Mouse (Mus musculus) CH12.LX (cell line): ENCODE measurements around the gene Rnf144b. TPM values are rescaled to one million over a fixed set of nuclear protein-coding genes. Genes with fewer than 3 reads are reported as not detected.

ENCODE experiments used
- DNase-seq: peaks from one replicate; pipeline ENCODE4 v3.0.0-alpha.2; 2013; ENCODE audit errors: extremely low read depth
- H3K27ac ChIP-seq: 2 replicates; pipeline ENCODE4 v1.5.1; 2012; ENCODE audit warnings: low read depth, mild to moderate bottlenecking, control low read depth, moderate library complexity; ENCODE audit not compliant: insufficient read depth
- H3K27me3 ChIP-seq: replicated peaks from 2 replicates; pipeline ENCODE3; 2012; ENCODE audit warnings: inconsistent platforms
- H3K36me3 ChIP-seq, 2 experiments: replicated peaks in 1 of 2; 2 replicates each; pipeline versions ENCODE3 to v1.6.1; 2012; ENCODE audit warnings: inconsistent platforms in 1 of 2, low read length in 1 of 2, mild to moderate bottlenecking in 1 of 2, mixed read lengths in 1 of 2, moderate library complexity in 1 of 2; ENCODE audit not compliant: control insufficient read depth in 1 of 2, insufficient read depth in 1 of 2
- H3K4me1 ChIP-seq, 2 experiments: 2 replicates each; pipeline ENCODE4 v1.6.1; 2012; ENCODE audit warnings: inconsistent platforms in 1 of 2, moderate library complexity in 1 of 2; ENCODE audit not compliant: insufficient read depth in 2 of 2, control insufficient read depth in 1 of 2
- H3K4me2 ChIP-seq: 2 replicates; pipeline ENCODE4 v1.6.1; 2012; ENCODE audit warnings: low read depth, mild to moderate bottlenecking, control low read depth; ENCODE audit not compliant: poor library complexity, insufficient read depth, severe bottlenecking
- H3K4me3 ChIP-seq, 3 experiments: fragments of 150-350 bp in 1 of 3; sonication (generic) in 1 of 3; replicated peaks in 1 of 3; 2 replicates each; pipeline versions ENCODE3 to v1.5.1; 2011 to 2012; ENCODE audit warnings: low read depth in 2 of 3, low read length in 2 of 3, mild to moderate bottlenecking in 2 of 3, moderate library complexity in 2 of 3, control low read depth in 1 of 3, improper control_type of control experiment in 1 of 3, inconsistent platforms in 1 of 3, mixed read lengths in 1 of 3; ENCODE audit not compliant: poor library complexity in 1 of 3
- H3K79me2 ChIP-seq: replicated peaks from 2 replicates; pipeline ENCODE4 v1.6.1; 2012; ENCODE audit warnings: mild to moderate bottlenecking, moderate library complexity; ENCODE audit not compliant: control insufficient read depth, poor library complexity, insufficient read depth, severe bottlenecking; ENCODE audit errors: extremely low read depth
- H3K9ac ChIP-seq: 2 replicates; pipeline ENCODE4 v1.6.1; 2012; ENCODE audit warnings: low read depth, mild to moderate bottlenecking, control low read depth, moderate library complexity; ENCODE audit not compliant: insufficient read depth
- H3K9me3 ChIP-seq: replicated peaks from 2 replicates; pipeline ENCODE3; 2012; ENCODE audit warnings: low read length, inconsistent platforms, mixed read lengths
- CHD2 ChIP-seq: IDR thresholded peaks from 2 replicates; pipeline ENCODE4 v1.6.1; 2011; ENCODE audit warnings: low read length, improper control_type of control experiment
- CTCF ChIP-seq, 2 experiments: IDR thresholded peaks in 1 of 2; conservative IDR thresholded peaks in 1 of 2; 2 replicates each; pipeline ENCODE4 v1.5.1; 2011 to 2012; ENCODE audit warnings: low read depth in 2 of 2, low read length in 2 of 2, improper control_type of control experiment in 1 of 2, inconsistent platforms in 1 of 2, mild to moderate bottlenecking in 1 of 2, moderate library complexity in 1 of 2
- E2F4 ChIP-seq: IDR thresholded peaks from 2 replicates; pipeline ENCODE4 v1.6.1; 2011; ENCODE audit warnings: low read depth, low read length, improper control_type of control experiment; ENCODE audit not compliant: insufficient replicate concordance
- ETS1 ChIP-seq: conservative IDR thresholded peaks from 2 replicates; pipeline ENCODE4 v1.6.1; 2012; ENCODE audit warnings: low read depth, mild to moderate bottlenecking, inconsistent platforms, low read length, improper control_type of control experiment, moderate library complexity
- KAT2A ChIP-seq: IDR thresholded peaks from 2 replicates; pipeline ENCODE4 v1.6.1; 2012; ENCODE audit warnings: low read length, improper control_type of control experiment, inconsistent platforms; ENCODE audit not compliant: insufficient replicate concordance
- MEF2A ChIP-seq: IDR thresholded peaks from 2 replicates; pipeline ENCODE4 v1.6.1; 2014; ENCODE audit warnings: low read depth, mild to moderate bottlenecking, inconsistent platforms, low read length, improper control_type of control experiment, borderline replicate concordance
- POLR2A ChIP-seq: IDR thresholded peaks from 2 replicates; pipeline ENCODE4 v1.6.1; 2011; ENCODE audit warnings: low read depth, mild to moderate bottlenecking, improper control_type of control experiment, low read length
- RAD21 ChIP-seq: IDR thresholded peaks from 2 replicates; pipeline ENCODE4 v1.6.1; 2011; ENCODE audit warnings: low read depth, mild to moderate bottlenecking, low read length, improper control_type of control experiment, moderate library complexity
- RCOR1 ChIP-seq: conservative IDR thresholded peaks from 2 replicates; pipeline ENCODE4 v1.6.1; 2012; ENCODE audit warnings: low read depth, mild to moderate bottlenecking, inconsistent platforms, low read length, improper control_type of control experiment
- SMC3 ChIP-seq: IDR thresholded peaks from 2 replicates; pipeline ENCODE4 v1.6.1; 2011; ENCODE audit warnings: low read depth, low read length, improper control_type of control experiment
- TBP ChIP-seq: conservative IDR thresholded peaks from 2 replicates; pipeline ENCODE4 v1.6.1; 2011; ENCODE audit warnings: low read depth, low read length, improper control_type of control experiment
- TCF12 ChIP-seq: IDR thresholded peaks from 2 replicates; pipeline ENCODE4 v1.6.1; 2014; ENCODE audit warnings: low read depth, mild to moderate bottlenecking, inconsistent platforms, low read length, improper control_type of control experiment
- USF2 ChIP-seq: conservative IDR thresholded peaks from 2 replicates; pipeline ENCODE4 v1.6.1; 2011; ENCODE audit warnings: low read depth, low read length, improper control_type of control experiment
- ZKSCAN1 ChIP-seq: IDR thresholded peaks from 2 replicates; pipeline ENCODE4 v1.6.1; 2012; ENCODE audit warnings: low read depth, inconsistent platforms, low read length, improper control_type of control experiment, borderline replicate concordance
- ZMIZ1 ChIP-seq: IDR thresholded peaks from 2 replicates; pipeline ENCODE4 v1.6.1; 2012; ENCODE audit warnings: low read depth, mild to moderate bottlenecking, inconsistent platforms, low read length, improper control_type of control experiment
- ZNF384 ChIP-seq: IDR thresholded peaks from 2 replicates; pipeline ENCODE4 v1.6.1; 2012; ENCODE audit warnings: low read depth, low read length, improper control_type of control experiment, inconsistent platforms
- dilution Hi-C: fragments of 300-500 bp; cut with MboI; formaldehyde crosslinking; loops from 2 replicates; pipeline ENCODE4 v1.14.3; 2020; ENCODE audit warnings: low sequenced_read_pairs; ENCODE audit not compliant: extremely low pct_unique_long_range_greater_than_20kb, extremely low pct_ligation_motif_present
- in situ Hi-C: fragments of 300-500 bp; cut with MboI; formaldehyde crosslinking; loops from 3 replicates; pipeline ENCODE4 v1.14.3; 2019; ENCODE audit warnings: low sequenced_read_pairs, low pct_ligation_motif_present, low pct_unique_long_range_greater_than_20kb, mixed read lengths
- polyA plus RNA-seq: library from polyadenylated mRNA; unstranded; fragments of >175 nt; gene quantifications from 2 replicates; pipeline ENCODE4 v1.2.1, GENCODE M21; 2012; ENCODE audit warnings: low read depth; ENCODE audit not compliant: insufficient read length
- total RNA-seq, 2 experiments: library from RNA; depleted of rRNA; stranded (reverse); fragments of 300-350 nt in 1 of 2; fragments of >200 nt in 1 of 2; gene quantifications; 2 replicates each; pipeline ENCODE4 v1.2.3; 2012 to 2014

The Rnf144b gene
- total and polyA plus RNA-seq, 3 experiments: not detected

DNA sequence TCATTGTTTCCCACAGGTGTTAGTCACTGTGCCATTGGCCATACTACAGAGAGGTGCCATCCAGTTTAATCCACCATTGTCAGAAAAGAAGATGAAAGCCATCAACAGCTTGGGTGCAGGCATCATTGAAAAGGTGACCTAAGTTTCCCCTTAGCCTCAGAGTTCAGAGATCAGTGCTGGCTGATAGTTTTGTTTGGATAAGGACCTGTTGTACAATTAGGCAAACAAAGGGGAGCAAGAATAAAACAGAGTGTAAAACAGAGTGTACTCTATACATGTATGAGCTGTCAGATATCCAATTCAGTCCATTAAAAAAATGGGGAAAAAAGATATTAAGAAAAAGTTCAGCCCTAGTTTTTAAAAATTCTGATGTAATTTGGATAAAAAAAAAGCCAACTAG lies 45.1 kb upstream of the Rnf144b start:
- no peaks in the 10 kb centered on the region for H3K9me3 ChIP-seq
- dilution Hi-C loops: no loop called here

DNA sequence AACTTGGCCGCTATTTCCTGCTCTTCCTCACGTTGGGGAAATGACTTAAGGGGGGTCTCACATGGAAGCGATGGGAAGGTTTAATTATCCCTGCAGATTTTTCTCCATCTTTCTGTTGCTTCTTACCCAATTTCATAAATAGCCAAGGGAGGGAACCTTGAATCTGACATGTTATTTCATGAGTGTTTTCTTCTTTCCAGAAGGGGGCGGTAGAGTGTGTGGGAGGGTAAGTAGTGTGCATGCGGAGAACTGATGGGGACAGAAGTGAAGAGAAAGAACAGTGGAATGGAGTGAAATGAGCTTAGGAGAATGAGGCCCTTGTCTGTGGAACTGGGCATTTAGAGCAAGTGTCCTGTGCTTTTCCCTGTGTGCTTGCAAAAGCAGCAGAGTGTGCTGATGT lies 43.7 kb upstream of the Rnf144b start:
- in situ Hi-C loops: no loop called here
- H3K27ac ChIP-seq: no peak overlapping the region
- H3K9me3 ChIP-seq: no peaks in the 10 kb centered on the region
- no peak overlapping the region for H3K9ac ChIP-seq
- no peaks in the 10 kb centered on the region for H3K79me2 ChIP-seq
- H3K36me3 ChIP-seq: peaks cover 6 to 81% of the 10 kb centered on the region in 2 experiments
- no peaks in the 10 kb centered on the region for H3K4me1 ChIP-seq
- no peak overlapping the region for H3K4me2 ChIP-seq
- dilution Hi-C loops: no loop called here
- no peaks in the 10 kb centered on the region for H3K27me3 ChIP-seq
- H3K4me3 ChIP-seq: no peak overlapping the region
- peak; percentile 22 for DNase-seq
- peak; percentile 46 for TF ChIP-seq SMC3
- TF ChIP-seq RCOR1: no peak
- TF ChIP-seq CTCF (conservative IDR thresholded peaks at IDR 0.05 in 1 of 2, IDR thresholded peaks at IDR 0.05 in 1 of 2; ENCODE audit: low read depth in 2 of 2, low read length in 2 of 2): peak in 1 of 2 experiments; percentile 57; a peak in 2 of 4 replicates
- TF ChIP-seq RAD21: peak; percentile 39
- TF ChIP-seq, all 38 proteins: peak for 3

More for the DNA sequence above, 45.1 kb upstream of the Rnf144b start:
- Histone ChIP-seq H3K4me2 (no peak overlapping the region), H3K4me1 (no peaks in the 10 kb centered on the region), H3K4me3 (no peak overlapping the region), H3K36me3 (peaks cover 6 to 85% of the 10 kb centered on the region in 2 experiments), H3K27ac (no peak overlapping the region), H3K27me3 (no peaks in the 10 kb centered on the region), H3K9ac (no peak overlapping the region), H3K79me2 (no peaks in the 10 kb centered on the region)
- no peak for DNase-seq
- in situ Hi-C loops: no loop called here
- no peak for TF ChIP-seq CHD2
- no peak for TF ChIP-seq MEF2A
- TF ChIP-seq ZKSCAN1: no peak
- TF ChIP-seq TBP: no peak
- TF ChIP-seq KAT2A: no peak
- no peak for TF ChIP-seq TCF12
- TF ChIP-seq POLR2A: no peak
- TF ChIP-seq E2F4: no peak
- no peak for TF ChIP-seq ZNF384
- TF ChIP-seq USF2: no peak
- no peak for TF ChIP-seq ZMIZ1
- TF ChIP-seq ETS1: no peak
